Mouse (Mus musculus) left cerebral cortex, adult 2 months (tissue): Measurements from ENCODE around the gene Esp4. TPM values are rescaled to one million over a fixed set of nuclear protein-coding genes. Genes with fewer than 3 reads are reported as not detected.
"Not testable (repeated sequence)": the region's sequence is repeated elsewhere in the genome, so short reads cannot be mapped to it uniquely, and the experiment has no call there.

Source experiments
- DNase-seq, 2 experiments: peaks; one replicate each; pipeline ENCODE4 v3.0.0; 2021 to 2022; ENCODE audit warnings: low spot score in 2 of 2, mixed read lengths in 1 of 2; ENCODE audit errors: extremely low spot score in 1 of 2
- H3K27ac ChIP-seq: fragments of 200-600 bp; 2 replicates; pipeline ENCODE4 v1.8.1; 2022
- H3K4me3 ChIP-seq: fragments of 200-600 bp; 2 replicates; pipeline ENCODE4 v1.8.1; 2022
- CTCF ChIP-seq: fragments of 200-600 bp; IDR thresholded peaks from 2 replicates; pipeline ENCODE4 v1.8.1; 2022; ENCODE audit warnings: antibody characterized with exemption, mild to moderate bottlenecking, moderate library complexity
- intact Hi-C: fragments of 180-260 bp; cut with DNase I; formaldehyde crosslinking; loops from one replicate; pipeline ENCODE4 v1.15.1; 2025
- long read RNA-seq, 2 experiments: library from polyadenylated mRNA; stranded (forward); transcript quantifications; one replicate each; pipeline ENCODE4 v2.0.0; 2021; ENCODE audit warnings: borderline mapping rate in 2 of 2
- total RNA-seq, 2 experiments: library from RNA; stranded (reverse); gene quantifications; 2 replicates each; pipeline ENCODE4 v1.2.3; 2021

Gene Esp4
- not detected for total RNA-seq
- long read RNA-seq, experiment 1 = 0 reads
- long read RNA-seq, experiment 2 = 0 reads

DNA sequence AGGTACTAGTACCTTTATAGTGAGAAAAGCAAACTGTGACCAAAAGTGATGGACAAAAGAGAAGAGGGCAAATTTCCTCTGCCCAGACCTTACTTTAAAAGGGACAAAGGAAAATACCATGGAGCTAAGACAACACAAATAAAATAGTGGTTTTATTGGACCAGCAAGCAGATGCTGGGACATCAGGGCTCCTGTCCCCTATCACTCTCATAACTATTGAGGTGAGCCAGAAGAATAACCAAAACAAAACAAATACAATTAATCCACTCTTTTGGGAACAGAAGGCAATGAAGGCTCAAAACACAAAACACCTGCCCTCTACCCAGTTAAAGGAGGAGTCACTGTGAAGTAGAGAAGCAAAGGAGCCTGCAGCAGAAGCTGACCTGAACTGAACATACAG is at the start of gene Esp4:
Gene Esp4 (plus strand): TSS at position 301 of the 400 bp plus-strand sequence.
- Histone ChIP-seq H3K27ac (no peak within 1 kb of the TSS), H3K4me3 (no peak within 1 kb of the TSS)
- no peak for DNase-seq
- intact Hi-C loops = no loop called here
- TF ChIP-seq CTCF = no peak

DNA sequence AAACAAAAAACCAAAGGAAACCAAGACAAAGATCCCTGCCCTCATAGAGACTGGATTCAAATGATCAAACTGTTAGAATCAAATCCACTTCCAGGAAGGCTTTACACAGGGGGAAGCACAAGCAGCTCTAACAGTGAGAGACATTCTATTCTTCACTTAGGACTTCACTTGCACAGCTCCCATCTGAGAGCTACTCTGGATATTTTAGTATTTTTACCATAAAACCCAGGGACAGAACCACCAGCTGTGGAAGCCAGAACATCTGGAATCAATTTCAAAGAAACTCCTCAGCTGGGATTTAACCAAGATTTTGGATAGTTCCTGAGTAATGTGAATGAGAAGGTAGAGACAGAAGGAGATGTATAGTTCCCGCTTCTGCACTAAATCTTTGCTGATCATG is 44.9 kb upstream of the Esp4 start:
- no peak for DNase-seq
- Histone ChIP-seq H3K4me3 (no peak overlapping the region), H3K27ac (no peak overlapping the region)
- intact Hi-C loops = no loop called here
- TF ChIP-seq CTCF = no peak

DNA sequence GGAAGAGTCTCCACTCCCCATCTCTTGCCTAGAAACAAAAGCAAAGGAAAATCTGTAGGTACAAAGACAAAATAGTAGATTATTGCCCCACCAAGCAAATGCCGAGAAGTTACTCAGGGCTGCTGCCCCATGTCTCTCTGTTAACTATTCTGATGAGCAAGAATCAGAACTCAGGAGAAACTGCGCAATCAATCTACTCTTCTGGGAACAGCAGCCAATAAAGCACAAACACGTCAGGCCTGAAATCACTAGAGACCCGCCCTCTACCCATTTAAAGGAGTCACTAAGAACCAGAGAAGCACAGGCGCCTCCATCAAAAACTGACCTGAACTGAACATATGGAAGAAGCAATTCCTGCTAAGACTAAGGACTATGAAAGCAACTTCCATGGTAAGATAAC is 37.2 kb upstream of the Esp4 start, which contains the start of gene Esp6:
Gene Esp6 (plus strand): TSS at position 301 of the 400 bp plus-strand sequence.
- intact Hi-C loops = no loop called here
- H3K4me3 ChIP-seq = no peak within 1 kb of the TSS
- no peak for TF ChIP-seq CTCF
- DNase-seq = no peak
- H3K27ac ChIP-seq = no peak within 1 kb of the TSS

DNA sequence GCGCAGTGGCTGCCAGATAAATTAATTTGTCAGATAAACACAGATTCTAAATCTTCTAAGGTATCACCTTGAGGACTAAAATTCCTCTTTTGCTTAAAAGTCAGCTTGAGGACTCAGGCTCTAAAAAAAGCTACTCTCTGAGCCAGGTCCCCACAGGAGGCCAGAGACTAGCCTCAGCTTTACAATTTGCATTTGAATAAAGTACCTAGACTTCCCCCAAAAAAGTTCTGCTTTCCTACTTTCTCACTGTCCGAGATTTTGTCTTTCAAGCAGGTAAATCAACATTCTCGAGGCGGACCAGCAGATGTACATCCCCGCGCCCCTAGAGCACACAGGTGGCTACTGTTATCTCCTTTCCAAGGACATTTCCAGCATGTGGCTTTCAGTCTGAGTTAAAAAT is 14.5 kb upstream of the Esp4 start:
- H3K27ac ChIP-seq, DNase-seq, intact Hi-C loops, H3K4me3 ChIP-seq: not testable (repeated sequence)

DNA sequence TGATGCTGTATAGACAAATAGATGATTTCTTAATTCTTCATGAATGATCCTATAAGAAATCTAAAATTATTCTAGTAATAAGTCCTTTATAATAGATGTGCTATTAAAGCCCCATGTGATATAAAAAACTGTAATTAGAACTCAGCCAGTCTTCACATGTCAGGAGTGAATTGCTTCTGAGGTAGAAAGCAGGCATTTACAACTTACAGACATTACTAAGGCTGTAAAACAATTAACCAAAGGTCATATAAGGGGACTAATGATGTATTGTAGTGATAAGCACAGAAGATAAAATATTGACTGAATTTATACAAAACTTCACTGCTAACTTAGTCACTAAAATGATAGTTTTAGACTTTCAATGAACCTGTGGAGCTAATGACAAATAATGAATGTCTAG is 7.1 kb upstream of the Esp4 start:
- TF ChIP-seq CTCF = no peak
- intact Hi-C loops = no loop called here
- no peak for DNase-seq

DNA sequence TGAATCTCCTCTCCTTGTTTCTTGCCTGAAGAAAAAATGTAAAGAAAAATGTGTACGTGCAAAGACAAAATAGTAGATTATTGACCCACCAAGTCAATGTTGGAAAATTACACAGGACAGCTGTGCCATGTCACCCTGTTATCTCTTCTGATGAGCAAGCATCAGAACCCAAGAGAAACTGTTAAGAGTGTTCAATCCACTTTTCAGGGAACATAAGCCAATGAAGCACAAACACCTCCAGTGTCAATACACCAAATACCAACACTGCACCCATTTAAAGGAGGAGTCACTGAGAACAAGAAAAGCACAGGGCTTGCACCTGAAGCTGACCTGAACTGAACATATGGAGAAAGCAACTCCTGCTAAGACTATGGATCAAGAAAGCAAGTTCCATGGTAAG is 33.4 kb downstream of the Esp4 start, which contains the start of gene Esp3:
Gene Esp3 (plus strand): TSS at position 301 of the 400 bp plus-strand sequence.
- intact Hi-C loops, DNase-seq, H3K27ac ChIP-seq, H3K4me3 ChIP-seq: not testable (repeated sequence)

More for the DNA sequence above, 7.1 kb upstream of the Esp4 start:
- Histone ChIP-seq H3K27ac (no peak overlapping the region), H3K4me3 (no peak overlapping the region)

Other genes with a start within 250 kb of the Esp4 start
- gene Esp8, start 78.6 kb upstream of the Esp4 start, total RNA-seq = not detected
- not detected for gene Esp6, start 37.1 kb upstream of the Esp4 start, total RNA-seq
- not detected for gene Esp3, start 33.5 kb downstream of the Esp4 start, total RNA-seq
- not detected for gene Esp1, start 128.5 kb downstream of the Esp4 start, total RNA-seq
- not detected for gene Crisp2, start 208.4 kb downstream of the Esp4 start, total RNA-seq
- gene Rhag, start 212.5 kb downstream of the Esp4 start, total RNA-seq = not detected